Mouse (Mus musculus) layer of hippocampus, adult 8-10 months (tissue): ENCODE data around the gene Orm2. TPM values are rescaled to one million over a fixed set of nuclear protein-coding genes. Genes with fewer than 3 reads are reported as not detected.

Experiments
- DNase-seq, 2 experiments: peaks; one replicate each; pipeline ENCODE4 v3.0.0; 2022; ENCODE audit warnings: low spot score in 2 of 2
- total RNA-seq, 4 experiments: library from RNA; stranded (reverse); gene quantifications; 2 replicates each; pipeline ENCODE4 v1.2.4; 2022

The Orm2 gene
- total RNA-seq, 4 experiments from 2014 or later: not detected

- DNase-seq: no peak
Measured at GRCm38 (mm10) chr4:63405051-63405450, 42.8 kb downstream of the Orm2 start.

GRCm38 (mm10) chr4:63405683-63406082 lies 43.4 kb downstream of the Orm2 start:
- DNase-seq: no peak

GRCm38 (mm10) chr4:63408247-63408646 lies 46.0 kb downstream of the Orm2 start:
- DNase-seq: no peak

GRCm38 (mm10) chr4:63408649-63409048 lies 46.4 kb downstream of the Orm2 start:
- DNase-seq: peak in 1 of 2 experiments; percentile 50

DNA sequence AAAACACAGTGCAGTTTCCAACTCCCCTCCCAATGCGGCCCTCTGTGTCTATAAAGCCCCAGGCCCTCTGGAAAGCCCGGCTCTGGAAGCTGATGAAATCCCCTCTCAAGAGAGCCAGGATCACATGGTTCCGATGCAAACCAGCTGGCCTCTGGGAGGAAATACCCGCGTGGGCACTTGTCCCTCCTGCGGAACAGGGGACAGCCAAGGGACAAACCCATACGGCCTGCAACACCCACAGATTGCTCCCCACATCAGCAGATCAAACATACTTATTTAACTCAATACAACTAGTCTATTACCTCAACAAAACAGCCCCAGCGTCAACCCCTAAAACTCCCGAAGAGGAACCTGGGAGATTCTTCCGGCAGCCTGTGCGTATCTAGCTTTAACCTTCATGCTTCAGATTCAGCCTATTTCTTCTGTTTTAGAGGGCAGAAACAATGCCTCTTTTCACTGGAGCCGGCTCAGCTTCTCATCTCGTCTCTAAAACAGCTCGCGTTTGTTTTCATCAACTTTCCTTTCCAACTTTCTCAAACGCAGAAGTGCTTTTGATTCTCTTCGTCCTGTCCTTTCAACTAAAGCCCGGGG lies 47.2 kb downstream of the Orm2 start:
- DNase-seq: no peak

DNA sequence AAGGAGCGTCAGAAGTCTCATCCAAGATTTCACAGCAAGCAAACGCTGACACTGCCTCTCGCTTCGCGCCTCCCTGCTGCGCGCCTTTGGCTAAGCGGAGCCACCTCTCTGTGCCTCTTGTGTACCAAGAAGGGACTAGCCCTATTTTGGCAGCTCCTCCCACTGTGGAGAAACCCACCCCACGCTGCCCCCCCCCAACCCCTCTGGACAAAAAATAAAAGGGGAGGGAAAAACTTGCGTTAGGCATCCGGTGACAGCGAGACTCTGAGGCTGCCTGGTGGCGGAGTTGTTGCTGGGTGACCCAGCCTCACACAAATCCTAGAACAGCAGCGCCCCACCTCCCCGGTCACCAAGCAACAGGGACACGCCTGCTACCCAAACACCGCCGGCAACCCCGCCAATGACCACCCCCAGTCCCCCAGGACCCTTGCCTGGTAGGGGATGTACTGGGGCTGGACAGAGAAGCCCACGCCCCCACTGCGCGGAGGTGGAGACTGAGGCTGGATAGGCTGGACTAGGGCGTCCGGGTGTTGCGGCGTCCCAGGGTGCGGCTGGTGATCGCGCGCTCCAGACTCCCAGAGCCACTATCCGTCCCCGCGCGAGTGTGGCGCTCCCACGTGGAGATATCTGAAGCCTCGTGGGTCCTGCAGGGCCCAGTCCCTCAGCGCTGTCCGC lies 47.8 kb downstream of the Orm2 start:
- DNase-seq: peak; percentile 18 to 20

DNA sequence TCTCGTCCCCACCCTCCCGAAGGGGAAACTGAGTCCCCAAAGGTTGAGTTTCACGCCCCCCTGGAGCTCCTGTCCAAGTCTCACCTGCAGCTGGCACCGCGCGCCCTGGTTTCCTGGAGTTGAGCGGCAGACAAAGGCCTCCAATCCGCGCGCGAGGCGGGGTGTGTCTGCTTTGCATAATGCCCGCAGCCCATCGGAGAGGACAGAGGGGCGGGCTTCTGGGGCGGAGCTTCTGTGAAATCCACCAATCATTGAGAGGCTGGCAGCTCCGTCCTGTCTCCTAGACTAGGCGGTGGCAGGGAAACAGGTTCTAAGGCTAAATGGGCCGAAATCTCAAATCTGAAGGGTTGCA lies 48.3 kb downstream of the Orm2 start:
- DNase-seq: peak; percentile 84 to 88

DNA sequence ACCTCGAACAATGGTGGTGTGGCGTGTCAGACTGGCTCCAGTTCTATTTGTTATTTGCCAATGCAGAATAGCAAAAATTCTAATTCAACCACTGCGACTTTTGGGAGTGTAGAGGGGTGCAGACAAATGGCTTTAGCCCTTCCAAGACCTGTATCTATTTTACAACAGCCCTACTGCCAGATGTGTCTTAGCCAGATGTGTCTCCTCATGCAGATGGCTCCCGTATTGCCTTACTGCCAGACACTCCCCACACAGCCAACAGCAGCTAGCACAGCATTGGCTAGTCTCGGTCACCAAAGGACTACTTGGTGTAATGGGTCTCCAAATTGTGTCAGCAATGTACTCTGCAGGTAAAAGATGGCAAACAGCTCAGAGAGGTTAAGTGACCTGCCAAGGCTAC lies 49.0 kb downstream of the Orm2 start:
- DNase-seq: no peak

- DNase-seq: no peak
Measured at GRCm38 (mm10) chr4:63414951-63415350, 52.7 kb downstream of the Orm2 start.

Other genes with a start within 250 kb of the Orm2 start
- not detected for gene Ambp, start 207.7 kb upstream of the Orm2 start, total RNA-seq
- not detected for gene Kif12, start 190.3 kb upstream of the Orm2 start, total RNA-seq
- gene Col27a1, start 148.4 kb upstream of the Orm2 start, total RNA-seq: 10 to 100 TPM in 1 of 4 experiments, 1 to 10 TPM in 3; 4.1 to 10.9 (median 7.8) TPM
- not detected for gene Orm1, start 17.9 kb upstream of the Orm2 start, total RNA-seq
- gene Orm3, start 6.3 kb upstream of the Orm2 start, total RNA-seq: not detected
- gene Akna, start 40.9 kb downstream of the Orm2 start, total RNA-seq: 1 to 10 TPM; 3.0 to 7.6 (median 5.2) TPM
- gene Whrn, start 133.5 kb downstream of the Orm2 start, total RNA-seq: 10 to 100 TPM; 23.8 to 32.9 (median 28.2) TPM
- gene Atp6v1g1, start 182.3 kb downstream of the Orm2 start, total RNA-seq: 100 to 1,000 TPM; 110 to 144 (median 128) TPM
- gene Tmem268, start 196.3 kb downstream of the Orm2 start, total RNA-seq: 1 to 10 TPM; 6.5 to 9.6 (median 9.0) TPM
- not detected for gene Gm11213, start 242.8 kb downstream of the Orm2 start, total RNA-seq